Mouse (Mus musculus) forebrain, embryonic 15.5 days (tissue): Measurements from ENCODE around the gene Zdhhc1. TPM values are rescaled to one million over a fixed set of nuclear protein-coding genes. Genes with fewer than 3 reads are reported as not detected.

Experiments
- ATAC-seq: fragments of 200-750 bp; cut with Nextera tagmentation; replicated peaks from 2 replicates; pipeline ENCODE4 v1.8.0; 2017; ENCODE audit warnings: mild to moderate bottlenecking, moderate TSS enrichment, moderate library complexity
- H3K27ac ChIP-seq: fragments of 300-500 bp; sonication (generic); replicated peaks from 2 replicates; pipeline ENCODE4 v1.5.1; 2015; ENCODE audit warnings: mild to moderate bottlenecking, inconsistent platforms
- H3K27me3 ChIP-seq: fragments of 300-500 bp; sonication (generic); 2 replicates; pipeline ENCODE4 v1.6.1; 2015; ENCODE audit warnings: inconsistent platforms
- H3K36me3 ChIP-seq: fragments of 300-500 bp; sonication (generic); 2 replicates; pipeline ENCODE4 v1.6.1; 2015; ENCODE audit warnings: mild to moderate bottlenecking, inconsistent platforms
- H3K4me1 ChIP-seq: fragments of 300-500 bp; sonication (generic); 2 replicates; pipeline ENCODE4 v1.6.1; 2015; ENCODE audit warnings: inconsistent platforms
- H3K4me2 ChIP-seq: fragments of 300-500 bp; sonication (generic); replicated peaks from 2 replicates; pipeline ENCODE4 v1.6.1; 2015; ENCODE audit warnings: mild to moderate bottlenecking, inconsistent platforms
- H3K4me3 ChIP-seq: fragments of 300-500 bp; sonication (generic); 2 replicates; pipeline ENCODE4 v1.5.1; 2015; ENCODE audit warnings: mild to moderate bottlenecking, inconsistent platforms
- H3K9ac ChIP-seq: fragments of 300-500 bp; sonication (generic); replicated peaks from 2 replicates; pipeline ENCODE4 v1.6.1; 2015; ENCODE audit warnings: mild to moderate bottlenecking, inconsistent platforms
- H3K9me3 ChIP-seq: fragments of 300-500 bp; sonication (generic); 2 replicates; pipeline ENCODE4 v1.6.1; 2016; ENCODE audit warnings: inconsistent platforms
- WGBS: fragments of 180-500 bp; shearing (Covaris S2); methylation state at CpG from one replicate; pipeline ENCODE4 v1.1.7; 2015; ENCODE audit warnings: mixed read lengths; 5-methylcytosine and 5-hydroxymethylcytosine counted together
- polyA plus RNA-seq: library from polyadenylated mRNA; unstranded; fragments of >200 nt; fragmentation: Nextera tagmentation; extraction: Ambion mirVana; gene quantifications from 2 replicates; pipeline ENCODE4 v1.2.1, GENCODE M21; 2015

The Zdhhc1 gene
- polyA plus RNA-seq, 1 experiment from 2014 or later = 31.3 TPM

DNA sequence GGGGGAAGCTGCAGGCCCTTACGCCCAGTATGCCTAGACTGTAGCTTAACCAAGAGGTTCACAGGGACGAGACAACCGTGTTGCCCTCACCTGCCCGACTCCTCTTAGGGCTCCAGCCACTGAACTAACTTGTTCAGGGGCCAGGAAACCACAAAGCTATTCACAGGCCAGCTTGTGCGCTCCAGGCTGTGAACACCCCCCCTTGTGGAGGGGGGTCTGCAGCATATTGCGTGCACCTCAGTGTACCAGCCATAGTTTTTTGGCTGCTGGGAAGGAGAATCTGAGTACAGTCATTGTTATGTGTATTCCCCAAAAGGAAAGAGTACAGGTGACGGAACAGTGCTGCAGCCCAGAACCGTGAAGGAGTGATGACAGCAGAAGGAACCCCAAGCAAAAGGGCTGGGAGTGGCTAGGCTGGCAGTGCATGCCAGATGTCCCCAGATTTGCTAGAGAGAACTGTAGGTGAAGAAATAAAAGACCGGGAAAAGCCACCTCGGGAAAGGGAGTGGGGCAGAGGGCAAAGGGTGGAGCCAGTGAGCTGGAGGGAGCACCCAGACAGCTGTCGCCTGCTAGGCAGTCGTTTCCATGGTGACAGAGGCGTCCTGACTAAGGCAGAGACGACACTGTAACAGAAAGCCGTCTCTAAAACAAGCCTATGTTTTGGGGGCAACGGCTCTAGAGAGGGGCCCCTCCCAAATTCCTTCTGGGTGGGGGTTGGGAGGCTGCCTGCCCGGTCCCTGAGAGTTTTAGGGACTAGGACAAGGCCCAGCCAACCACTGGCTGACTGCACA, 22.7 kb downstream of the Zdhhc1 start:
- Histone ChIP-seq H3K27me3 (peaks cover 7% of the 10 kb centered on the region; the same call in 1 of the 2 replicates), H3K27ac (peak overlapping the region; percentile 35), H3K36me3 (0 out of 2 replicates have a peak, but pooled peaks cover 3% of the 10 kb centered on the region), H3K4me3 (no peak overlapping the region), H3K9me3 (no peaks in the 10 kb centered on the region), H3K4me2 (peak overlapping the region; percentile 1; the same call in 1 of the 2 replicates), H3K9ac (no peak overlapping the region), H3K4me1 (peaks cover 50% of the 10 kb centered on the region)
- 25% methylated on average over 17 of the region's 17 CpGs for WGBS
- no peak; the same call in 1 of the 2 replicates for ATAC-seq

DNA sequence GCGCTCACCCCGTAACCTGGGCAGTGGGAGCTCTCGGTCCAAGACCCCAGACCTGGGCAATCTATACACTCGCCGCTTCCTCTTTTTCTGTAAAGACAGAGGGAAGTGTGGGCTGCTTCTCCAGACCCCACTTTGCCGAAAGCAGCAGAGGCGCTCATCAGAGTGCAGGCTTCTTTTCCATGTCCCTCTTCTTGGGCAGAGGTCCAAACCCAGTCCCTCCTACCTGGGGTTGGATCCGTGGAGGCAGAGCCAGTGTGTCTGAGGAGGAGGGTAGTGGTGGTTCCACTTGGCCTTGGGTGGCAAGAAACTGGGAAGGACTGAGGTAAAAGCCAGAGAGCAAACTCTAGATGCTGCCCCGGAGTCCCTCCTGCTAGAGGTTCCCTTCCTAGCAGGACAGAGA, 23.7 kb downstream of the Zdhhc1 start:
- WGBS = 56% methylated on average over 9 of the region's 9 CpGs
- H3K27me3 ChIP-seq = peaks cover 7% of the 10 kb centered on the region; the same call in 1 of the 2 replicates
- no peaks in the 10 kb centered on the region for H3K9me3 ChIP-seq
- H3K36me3 ChIP-seq = 0 out of 2 replicates have a peak, but pooled peaks cover 3% of the 10 kb centered on the region
- no peak overlapping the region for H3K27ac ChIP-seq
- H3K4me2 ChIP-seq = no peak overlapping the region
- H3K4me3 ChIP-seq = no peak overlapping the region
- ATAC-seq = no peak
- H3K4me1 ChIP-seq = peaks cover 52% of the 10 kb centered on the region
- H3K9ac ChIP-seq = no peak overlapping the region

DNA sequence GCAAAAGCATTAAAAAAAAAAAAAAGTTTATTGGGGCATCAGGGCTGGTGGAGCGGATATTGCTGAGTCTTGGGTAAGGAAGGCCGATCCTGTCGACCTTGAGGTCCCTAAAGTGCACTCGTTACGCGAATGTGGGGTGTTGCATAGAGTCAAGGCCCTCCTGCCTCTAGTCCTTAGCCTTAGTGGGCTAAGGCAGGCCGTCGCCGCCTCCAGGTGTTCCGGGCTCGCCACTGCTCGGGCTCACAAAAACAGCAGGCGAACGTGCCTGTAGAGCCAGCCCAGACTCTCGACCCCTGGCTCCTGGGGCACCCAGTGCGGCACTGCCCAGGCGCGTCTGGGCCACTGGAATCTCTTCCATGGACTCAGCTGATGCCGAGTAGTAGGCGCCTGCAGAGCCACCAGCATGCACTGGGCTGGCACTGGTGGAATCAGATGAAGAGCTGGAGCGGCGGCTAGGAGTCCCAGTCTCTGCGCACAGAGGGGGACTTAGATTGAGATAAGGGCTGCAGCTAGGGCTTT, 24.2 kb downstream of the Zdhhc1 start:
- Histone ChIP-seq H3K4me1 (peaks cover 55% of the 10 kb centered on the region), H3K4me3 (no peak overlapping the region), H3K9me3 (no peaks in the 10 kb centered on the region), H3K36me3 (0 out of 2 replicates have a peak, but pooled peaks cover 3% of the 10 kb centered on the region), H3K4me2 (no peak overlapping the region), H3K9ac (no peak overlapping the region), H3K27ac (no peak overlapping the region), H3K27me3 (peaks cover 7% of the 10 kb centered on the region; the same call in 1 of the 2 replicates)
- no peak for ATAC-seq
- 37% methylated on average over 23 of the region's 23 CpGs for WGBS

DNA sequence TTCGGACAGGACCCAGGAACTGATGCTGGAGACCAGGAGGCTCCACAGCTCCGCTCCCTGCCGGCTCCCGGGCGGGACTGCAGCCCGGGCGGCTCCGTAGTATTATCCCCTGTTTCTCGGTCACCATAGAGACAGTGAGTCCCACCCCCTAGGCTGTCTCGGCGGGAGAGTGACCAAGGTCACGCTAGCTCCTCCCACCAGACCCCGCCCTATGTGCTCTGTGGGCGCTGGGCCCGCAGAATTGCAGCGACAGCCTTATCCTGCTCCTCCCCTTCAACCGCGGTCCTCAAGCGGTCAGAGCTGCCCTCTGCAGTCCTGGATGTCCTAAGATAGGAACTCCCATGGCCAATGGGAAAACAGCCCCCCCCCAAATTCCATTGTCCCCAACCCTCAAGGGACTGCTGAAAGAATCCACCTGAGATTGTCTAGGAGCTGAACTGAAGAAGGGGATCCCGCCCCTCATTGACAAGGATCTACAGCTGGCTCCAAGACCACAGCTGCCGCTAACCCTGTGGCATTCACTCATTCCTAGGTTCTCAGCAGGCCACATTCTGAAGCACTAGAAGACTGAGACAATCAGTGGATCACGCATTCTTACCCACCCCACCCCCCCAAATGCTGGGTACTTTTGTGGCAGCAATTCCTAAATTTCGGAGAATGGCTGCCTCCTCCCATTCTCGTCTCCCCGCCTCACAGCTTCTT, 25.2 kb downstream of the Zdhhc1 start, which contains the start of gene Tppp3:
TSS of gene Tppp3 (minus strand) at position 213 of the 702 bp plus-strand sequence.
- peaks cover 7% of the 10 kb centered on the region; the same call in 1 of the 2 replicates for H3K27me3 ChIP-seq
- peak within 1 kb of the TSS; percentile 15; the same call in 1 of the 2 replicates for H3K27ac ChIP-seq
- peak within 1 kb of the TSS; percentile 37 for H3K9ac ChIP-seq
- ATAC-seq = peak; percentile 84
- H3K4me3 ChIP-seq = peak within 1 kb of the TSS; percentile 40
- H3K9me3 ChIP-seq = no peaks in the 10 kb centered on the region
- H3K4me2 ChIP-seq = peak within 1 kb of the TSS; percentile 63
- H3K36me3 ChIP-seq = 0 out of 2 replicates have a peak, but pooled peaks cover 3% of the 10 kb centered on the region
- WGBS = 8% methylated on average over 25 of the region's 25 CpGs
- peaks cover 64% of the 10 kb centered on the region for H3K4me1 ChIP-seq

- Histone ChIP-seq H3K27me3 (peaks cover 7% of the 10 kb centered on the region; the same call in 1 of the 2 replicates), H3K36me3 (no peaks in the 10 kb centered on the region), H3K9me3 (no peaks in the 10 kb centered on the region), H3K27ac (peak overlapping the region; percentile 15; the same call in 1 of the 2 replicates), H3K4me3 (peak overlapping the region; percentile 40), H3K4me1 (peaks cover 66% of the 10 kb centered on the region), H3K4me2 (peak overlapping the region; percentile 63), H3K9ac (peak overlapping the region; percentile 37)
- ATAC-seq = peak; percentile 51; the same call in 1 of the 2 replicates
- 21% methylated on average over 11 of the region's 11 CpGs for WGBS
Measured at GRCm38 (mm10) chr8:105470681-105471313, 25.9 kb downstream of the Zdhhc1 start.

GRCm38 (mm10) chr8:105470262-105470661, 26.4 kb downstream of the Zdhhc1 start:
- Histone ChIP-seq H3K27me3 (peaks cover 7% of the 10 kb centered on the region; the same call in 1 of the 2 replicates), H3K4me1 (peaks cover 66% of the 10 kb centered on the region), H3K27ac (no peak overlapping the region), H3K36me3 (no peaks in the 10 kb centered on the region), H3K9me3 (no peaks in the 10 kb centered on the region), H3K4me3 (peak overlapping the region; percentile 40; the same call in 1 of the 2 replicates), H3K4me2 (peak overlapping the region; percentile 63), H3K9ac (no peak overlapping the region)
- WGBS = 88% methylated on average over 5 of the region's 5 CpGs
- ATAC-seq = no peak

DNA sequence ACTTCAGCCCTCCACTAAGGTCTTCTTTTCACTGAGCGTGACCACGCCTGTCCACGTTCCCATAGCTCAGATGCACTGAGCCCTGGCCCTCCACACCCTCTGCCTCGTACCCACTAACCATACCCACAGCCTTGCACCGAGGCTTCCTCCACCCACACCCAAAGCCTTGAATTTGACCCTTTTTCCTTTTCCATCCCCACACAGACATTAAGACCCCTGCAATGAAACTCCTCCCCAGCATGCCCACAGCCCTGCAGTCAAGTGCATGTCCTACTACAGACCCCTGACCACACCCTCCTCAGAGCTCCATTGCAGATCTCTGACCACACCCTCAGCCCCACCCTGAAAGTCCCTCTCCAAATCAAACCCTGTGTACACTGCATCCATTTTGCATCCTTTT, 26.9 kb downstream of the Zdhhc1 start:
- Histone ChIP-seq H3K4me3 (peak overlapping the region; percentile 40; the same call in 1 of the 2 replicates), H3K4me2 (peak overlapping the region; percentile 63), H3K9ac (no peak overlapping the region), H3K9me3 (no peaks in the 10 kb centered on the region), H3K4me1 (peaks cover 63% of the 10 kb centered on the region), H3K27ac (no peak overlapping the region), H3K27me3 (peaks cover 7% of the 10 kb centered on the region; the same call in 1 of the 2 replicates), H3K36me3 (no peaks in the 10 kb centered on the region)
- no peak for ATAC-seq
- WGBS = 89% methylated on average over 5 of the region's 5 CpGs

DNA sequence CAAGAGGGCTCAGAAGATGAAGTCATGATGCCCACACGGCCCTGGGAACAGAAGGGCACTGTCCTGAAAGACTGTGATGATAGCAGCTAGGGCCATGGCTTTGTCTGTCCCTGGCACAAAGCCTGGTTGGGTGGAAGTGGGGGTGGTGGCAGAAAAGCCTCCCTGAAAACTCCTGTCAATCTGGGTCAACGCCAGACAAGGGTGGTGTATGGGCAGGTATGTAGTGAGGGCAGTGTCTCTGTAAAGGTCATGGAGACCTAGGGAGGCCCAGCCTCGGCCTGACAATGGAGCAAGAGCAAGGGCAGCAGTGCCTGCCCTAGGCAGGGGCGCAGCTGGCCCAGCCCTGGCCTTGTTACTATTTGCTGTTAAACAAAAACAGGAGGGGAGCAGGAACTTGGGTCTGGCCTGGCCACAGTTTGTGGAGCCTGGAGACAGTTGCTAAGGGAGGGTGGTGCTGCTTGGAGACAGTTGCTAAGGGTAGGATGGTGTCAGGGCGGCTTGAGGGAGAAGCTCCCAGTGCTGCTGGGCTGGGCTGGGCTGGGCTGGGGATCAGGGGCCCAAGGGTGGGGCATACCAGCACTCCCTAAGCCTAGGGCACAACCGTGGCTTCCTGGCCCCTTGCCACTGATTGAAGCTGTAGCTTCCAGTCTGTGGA, 27.5 kb downstream of the Zdhhc1 start:
- H3K27ac ChIP-seq = 0 out of 2 replicates have a peak overlapping the region, but pooled peaks have one; percentile 23
- no peaks in the 10 kb centered on the region for H3K36me3 ChIP-seq
- peaks cover 7% of the 10 kb centered on the region; the same call in 1 of the 2 replicates for H3K27me3 ChIP-seq
- H3K4me1 ChIP-seq = peaks cover 56% of the 10 kb centered on the region
- H3K9ac ChIP-seq = no peak overlapping the region
- H3K4me2 ChIP-seq = peak overlapping the region; percentile 63; the same call in 1 of the 2 replicates
- ATAC-seq = peak; percentile 14; the same call in 1 of the 2 replicates
- no peak overlapping the region for H3K4me3 ChIP-seq
- H3K9me3 ChIP-seq = no peaks in the 10 kb centered on the region
- 22% methylated on average over 6 of the region's 6 CpGs for WGBS

DNA sequence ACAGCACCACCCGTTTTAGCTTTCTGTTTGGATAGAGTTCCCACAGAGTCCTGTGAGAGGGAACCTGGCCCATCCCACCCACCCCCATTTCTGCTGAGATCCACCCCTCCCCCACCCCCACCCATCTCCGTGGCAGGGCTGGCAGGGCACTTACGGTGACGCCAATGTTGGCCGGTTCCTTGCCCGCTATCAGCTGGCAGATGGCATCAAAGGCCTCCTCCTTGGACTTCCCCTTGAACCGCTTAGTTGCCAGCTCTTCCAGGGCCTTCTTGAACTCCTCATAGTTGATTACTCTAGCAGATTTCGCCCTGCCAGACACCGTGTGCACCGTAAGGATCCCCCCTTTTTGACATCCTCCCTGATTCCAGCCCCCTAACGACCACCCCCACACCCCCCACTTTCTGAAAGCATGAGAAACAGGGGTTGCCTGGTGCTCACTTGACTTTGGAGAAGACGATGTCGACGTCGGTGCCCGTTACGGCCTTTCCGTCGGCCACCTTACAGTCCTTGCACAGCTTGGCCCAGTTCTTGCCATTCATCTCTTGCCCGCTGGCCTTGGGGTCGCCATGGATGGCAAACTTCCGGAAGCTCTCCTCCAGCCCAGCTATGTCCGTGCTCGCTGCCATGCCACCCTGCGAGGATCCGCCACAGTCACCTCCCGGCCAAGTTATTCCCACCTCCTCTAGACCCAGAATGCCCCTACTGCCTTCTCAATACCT, 28.5 kb downstream of the Zdhhc1 start:
- H3K9ac ChIP-seq = no peak overlapping the region
- no peak overlapping the region for H3K27ac ChIP-seq
- peaks cover 48% of the 10 kb centered on the region for H3K4me1 ChIP-seq
- peaks cover 3% of the 10 kb centered on the region; the same call in 1 of the 2 replicates for H3K27me3 ChIP-seq
- H3K4me2 ChIP-seq = no peak overlapping the region
- no peak for ATAC-seq
- 90% methylated on average over 27 of the region's 27 CpGs for WGBS
- H3K9me3 ChIP-seq = no peaks in the 10 kb centered on the region
- no peak overlapping the region for H3K4me3 ChIP-seq
- H3K36me3 ChIP-seq = no peaks in the 10 kb centered on the region

DNA sequence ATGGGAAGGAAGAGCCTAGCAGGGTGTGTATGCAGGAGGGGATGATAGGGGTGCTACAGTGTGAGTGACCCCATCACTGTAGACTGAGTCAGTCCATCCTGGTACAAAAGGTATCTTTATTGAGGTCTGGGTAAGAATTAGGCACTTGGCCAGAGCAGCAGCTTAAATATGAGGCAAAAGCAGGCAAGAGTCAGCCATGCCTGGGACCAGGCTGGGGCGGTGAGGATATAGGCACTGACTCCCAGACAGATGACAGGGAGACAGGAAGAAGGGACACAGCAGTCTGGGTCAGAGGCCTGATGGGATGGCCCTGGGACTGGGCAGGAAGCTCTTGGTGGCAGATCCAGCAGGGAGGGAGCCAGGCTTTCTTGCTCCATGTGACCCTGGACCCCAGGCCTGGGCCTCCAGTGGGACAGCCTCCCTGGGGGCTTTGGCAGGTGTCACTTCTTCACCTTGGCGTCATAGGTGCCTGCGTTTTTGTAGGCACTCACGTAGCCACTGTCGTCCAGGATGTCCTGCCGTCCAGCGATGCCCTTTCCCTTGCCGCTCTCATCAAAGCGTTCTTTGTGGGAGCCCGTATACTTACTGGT, 29.2 kb downstream of the Zdhhc1 start:
- ATAC-seq = no peak
- H3K4me1 ChIP-seq = peaks cover 46% of the 10 kb centered on the region

More for the DNA sequence above, 29.2 kb downstream of the Zdhhc1 start:
- no peak overlapping the region for H3K4me2 ChIP-seq
- WGBS = 93% methylated on average over 10 of the region's 10 CpGs
- H3K9me3 ChIP-seq = no peaks in the 10 kb centered on the region
- H3K27me3 ChIP-seq = no peaks in the 10 kb centered on the region
- peak overlapping the region; percentile 61 for H3K27ac ChIP-seq
- no peak overlapping the region for H3K9ac ChIP-seq
- no peaks in the 10 kb centered on the region for H3K36me3 ChIP-seq
- H3K4me3 ChIP-seq = no peak overlapping the region
